Mouse (Mus musculus) intestine, embryonic 14.5 days (tissue): ENCODE measurements around the gene Rnf111. TPM values are rescaled to one million over a fixed set of nuclear protein-coding genes. Genes with fewer than 3 reads are reported as not detected.

ENCODE experiments used
- ATAC-seq: fragments of 200-750 bp; cut with Nextera tagmentation; replicated peaks from 2 replicates; pipeline ENCODE4 v1.8.0; 2017; ENCODE audit warnings: low read depth, moderate number of reproducible peaks, moderate TSS enrichment, moderate library complexity; ENCODE audit not compliant: low FRiP score, low TSS enrichment
- DNase-seq: peaks from one replicate; pipeline ENCODE4 v3.0.0-alpha.2; 2018; ENCODE audit warnings: low spot score
- H3K27ac ChIP-seq: fragments of 300-500 bp; sonication (generic); 2 replicates; pipeline ENCODE4 v1.5.1; 2014; ENCODE audit warnings: low read depth, mild to moderate bottlenecking, control low read depth
- H3K27me3 ChIP-seq: fragments of 300-500 bp; sonication (generic); replicated peaks from 2 replicates; pipeline ENCODE4 v1.6.1; 2014; ENCODE audit warnings: low read length, control low read depth; ENCODE audit not compliant: control insufficient read depth, insufficient read depth
- H3K36me3 ChIP-seq: fragments of 300-500 bp; sonication (generic); 2 replicates; pipeline ENCODE4 v1.6.1; 2014; ENCODE audit warnings: low read length, control low read depth; ENCODE audit not compliant: control insufficient read depth, insufficient read depth
- H3K4me1 ChIP-seq: fragments of 300-500 bp; sonication (generic); replicated peaks from 2 replicates; pipeline ENCODE4 v1.6.1; 2014; ENCODE audit warnings: low read length, control low read depth, mixed read lengths; ENCODE audit not compliant: control insufficient read depth, insufficient read depth
- H3K4me2 ChIP-seq: fragments of 300-500 bp; sonication (generic); 2 replicates; pipeline ENCODE4 v1.6.1; 2014; ENCODE audit warnings: low read length
- H3K4me3 ChIP-seq: fragments of 300-500 bp; sonication (generic); 2 replicates; pipeline ENCODE4 v1.5.1; 2014; ENCODE audit warnings: low read depth, low read length, control low read depth, mixed read lengths
- H3K9ac ChIP-seq: fragments of 300-500 bp; sonication (generic); 2 replicates; pipeline ENCODE4 v1.6.1; 2014; ENCODE audit warnings: mild to moderate bottlenecking, low read length
- H3K9me3 ChIP-seq: fragments of 300-500 bp; sonication (generic); 2 replicates; pipeline ENCODE4 v1.6.1; 2016; ENCODE audit warnings: low read length, control low read depth; ENCODE audit not compliant: control insufficient read depth
- WGBS: fragments of 180-500 bp; shearing (Covaris S2); extraction: QIAGEN DNeasy Blood & Tissue Kit; methylation state at CpG from one replicate; pipeline ENCODE4 v1.1.7; 2014; 5-methylcytosine and 5-hydroxymethylcytosine counted together
- polyA plus RNA-seq: library from polyadenylated mRNA; unstranded; fragments of >200 nt; fragmentation: Nextera tagmentation; extraction: Ambion mirVana; gene quantifications from 2 replicates; pipeline ENCODE4 v1.2.1, GENCODE M21; 2014

The Rnf111 gene
- polyA plus RNA-seq, 1 experiment from 2014 or later: 27.2 TPM

DNA sequence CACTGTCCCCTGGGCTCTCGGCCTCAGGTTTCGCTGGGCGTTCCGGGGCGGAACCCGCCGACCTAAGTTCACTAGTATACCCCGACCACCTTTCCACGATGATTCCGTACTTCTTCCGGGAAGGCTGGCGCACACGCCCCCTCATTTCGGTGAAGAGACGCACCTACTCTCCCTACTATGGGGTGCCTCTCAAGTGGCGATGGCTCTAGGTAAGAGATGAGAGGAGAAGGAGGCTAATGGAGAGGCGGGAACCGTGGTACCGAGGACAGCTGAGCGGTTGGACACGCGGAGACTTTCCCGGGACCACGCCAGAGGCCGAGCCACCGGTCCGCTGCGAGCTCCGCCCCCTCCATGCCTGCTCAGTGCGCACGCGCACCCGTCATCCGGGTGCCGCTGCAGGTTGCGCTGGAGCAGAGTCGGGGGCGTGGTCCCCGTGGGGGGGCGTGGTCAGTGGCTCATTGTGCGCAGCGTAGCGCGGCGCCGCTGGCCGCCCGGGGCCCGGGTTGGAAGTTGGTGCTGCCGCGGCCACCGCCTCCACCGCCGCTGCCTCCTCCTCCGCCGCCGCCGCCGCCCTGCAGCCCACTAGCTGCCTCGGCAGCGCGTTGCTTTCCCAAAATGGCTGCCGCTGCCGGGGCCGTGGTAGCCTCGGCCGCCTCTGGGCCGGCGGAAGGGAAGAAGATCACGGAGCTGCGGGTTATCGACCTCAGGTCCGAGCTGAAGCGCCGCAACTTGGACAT lies 38.9 kb upstream of the Rnf111 start, which contains the start of gene Sltm:
TSS of gene Sltm (plus strand) at position 450 of the 737 bp plus-strand sequence.
- peaks cover 11% of the 10 kb centered on the region for H3K4me1 ChIP-seq
- ATAC-seq (peak; percentile 97), DNase-seq (peak; percentile 99)
- H3K9ac ChIP-seq: peak within 1 kb of the TSS; percentile 93
- H3K36me3 ChIP-seq: 0 out of 2 replicates have a peak, but pooled peaks cover 8% of the 10 kb centered on the region
- H3K9me3 ChIP-seq: no peaks in the 10 kb centered on the region
- H3K27ac ChIP-seq: peak within 1 kb of the TSS; percentile 99
- under 1% methylated on average over 63 of the region's 75 CpGs for WGBS
- H3K27me3 ChIP-seq: no peaks in the 10 kb centered on the region
- H3K4me3 ChIP-seq: peak within 1 kb of the TSS; percentile 85
- peak within 1 kb of the TSS; percentile 83 for H3K4me2 ChIP-seq

DNA sequence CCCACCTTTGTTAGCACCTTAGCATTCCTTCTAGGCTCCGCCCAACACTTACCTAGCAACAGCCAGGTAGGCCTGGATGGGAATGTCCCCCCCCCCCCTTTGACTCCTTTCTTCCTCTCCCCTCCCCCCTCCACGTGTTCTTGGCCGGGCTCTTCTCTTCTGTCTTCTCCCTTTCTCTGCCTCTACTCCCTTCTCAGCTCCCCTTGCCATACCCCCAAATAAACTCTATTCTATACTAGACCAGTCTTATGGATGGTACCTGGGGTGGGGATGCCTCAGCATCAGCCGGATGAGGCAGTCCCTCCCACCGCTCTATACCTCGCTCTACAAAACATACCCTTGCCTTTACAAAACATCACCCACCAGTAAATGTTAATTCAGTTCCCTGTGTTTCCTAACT lies 38.1 kb upstream of the Rnf111 start:
- Histone ChIP-seq H3K27me3 (no peaks in the 10 kb centered on the region), H3K36me3 (no peaks in the 10 kb centered on the region), H3K9ac (peak overlapping the region; percentile 93), H3K27ac (no peak overlapping the region; the same call in 1 of the 2 replicates), H3K9me3 (no peaks in the 10 kb centered on the region), H3K4me3 (peak overlapping the region; percentile 85), H3K4me2 (peak overlapping the region; percentile 83), H3K4me1 (peaks cover 11% of the 10 kb centered on the region; the same call in 1 of the 2 replicates)
- peak; percentile 54 for DNase-seq
- no peak for ATAC-seq
- 9% methylated on average over 6 of the region's 6 CpGs for WGBS

DNA sequence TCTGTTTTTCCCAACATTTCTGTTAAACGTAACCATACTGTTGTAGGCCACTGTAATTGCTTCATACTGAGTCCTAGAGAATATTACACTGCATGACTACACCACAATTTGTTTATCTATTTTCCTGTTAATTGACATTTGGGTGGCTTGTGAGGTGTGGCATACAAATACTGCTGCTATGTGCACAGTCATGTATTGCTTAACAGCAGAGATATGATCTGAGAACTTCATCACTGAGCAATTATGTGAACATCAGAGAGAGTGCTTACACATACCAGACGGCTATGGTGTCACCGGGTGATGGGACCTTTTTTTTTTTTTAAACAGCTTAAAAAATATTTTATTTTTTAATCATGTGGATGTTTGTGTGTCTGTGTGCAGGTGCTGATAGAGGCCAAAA lies 29.8 kb upstream of the Rnf111 start:
- ATAC-seq (no peak), DNase-seq (no peak)
- H3K9me3 ChIP-seq: no peaks in the 10 kb centered on the region
- H3K27ac ChIP-seq: no peak overlapping the region
- H3K4me1 ChIP-seq: no peaks in the 10 kb centered on the region
- no peaks in the 10 kb centered on the region for H3K27me3 ChIP-seq
- WGBS: 75% methylated on average over 3 of the region's 3 CpGs
- H3K4me2 ChIP-seq: no peak overlapping the region
- H3K4me3 ChIP-seq: no peak overlapping the region
- no peak overlapping the region for H3K9ac ChIP-seq
- no peaks in the 10 kb centered on the region for H3K36me3 ChIP-seq

DNA sequence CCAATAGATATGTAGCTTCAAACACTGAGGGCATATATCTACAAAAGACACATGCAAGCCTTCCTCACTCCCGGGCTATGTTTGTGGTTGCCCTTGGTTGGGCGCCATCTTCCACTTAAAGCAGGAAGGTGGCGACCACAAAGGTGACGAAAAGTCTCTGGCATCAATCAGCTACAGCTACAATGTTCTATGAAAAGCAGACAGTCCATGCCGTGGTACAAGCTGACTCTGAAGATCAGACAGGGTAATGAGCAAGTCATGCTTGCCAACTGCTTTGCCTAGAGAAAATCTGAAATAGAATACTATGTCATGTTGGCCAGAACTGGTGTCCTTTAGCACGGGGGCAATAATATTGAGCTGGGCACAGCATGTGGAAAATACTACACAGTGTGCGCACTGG lies 20.8 kb upstream of the Rnf111 start:
- H3K4me3 ChIP-seq: no peak overlapping the region
- H3K4me2 ChIP-seq: no peak overlapping the region
- H3K36me3 ChIP-seq: no peaks in the 10 kb centered on the region
- DNase-seq: no peak
- no peak overlapping the region for H3K27ac ChIP-seq
- H3K4me1 ChIP-seq: no peaks in the 10 kb centered on the region
- ATAC-seq: no peak
- H3K9ac ChIP-seq: no peak overlapping the region
- no peaks in the 10 kb centered on the region for H3K27me3 ChIP-seq
- 89% methylated on average over 7 of the region's 7 CpGs for whole genome bisulfite sequencing
- H3K9me3 ChIP-seq: no peaks in the 10 kb centered on the region

DNA sequence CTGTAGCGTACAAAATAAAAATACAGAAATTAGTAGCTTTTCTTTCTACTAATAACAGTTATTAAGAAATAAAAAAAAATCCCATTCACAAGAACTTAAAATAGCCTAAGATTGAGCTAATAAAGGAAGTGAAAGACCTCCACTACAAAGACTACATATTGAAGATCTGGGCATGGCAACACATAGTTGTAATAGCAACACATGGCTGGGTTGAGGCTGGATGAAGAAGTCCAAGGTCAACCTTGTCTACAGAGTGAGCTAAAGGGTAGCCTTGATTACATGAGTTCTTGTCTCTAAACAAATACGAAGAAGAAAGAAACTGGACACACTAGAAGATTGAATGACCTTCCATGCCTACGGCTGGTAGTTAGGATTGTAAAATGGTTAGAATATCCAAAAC lies 20.3 kb upstream of the Rnf111 start:
- ATAC-seq (no peak), DNase-seq (no peak)
- 92% methylated on average over 3 of the region's 3 CpGs for WGBS
- Histone ChIP-seq H3K9ac (no peak overlapping the region), H3K27me3 (no peaks in the 10 kb centered on the region), H3K4me3 (no peak overlapping the region), H3K4me1 (no peaks in the 10 kb centered on the region), H3K27ac (no peak overlapping the region), H3K4me2 (no peak overlapping the region), H3K36me3 (no peaks in the 10 kb centered on the region), H3K9me3 (no peaks in the 10 kb centered on the region)

DNA sequence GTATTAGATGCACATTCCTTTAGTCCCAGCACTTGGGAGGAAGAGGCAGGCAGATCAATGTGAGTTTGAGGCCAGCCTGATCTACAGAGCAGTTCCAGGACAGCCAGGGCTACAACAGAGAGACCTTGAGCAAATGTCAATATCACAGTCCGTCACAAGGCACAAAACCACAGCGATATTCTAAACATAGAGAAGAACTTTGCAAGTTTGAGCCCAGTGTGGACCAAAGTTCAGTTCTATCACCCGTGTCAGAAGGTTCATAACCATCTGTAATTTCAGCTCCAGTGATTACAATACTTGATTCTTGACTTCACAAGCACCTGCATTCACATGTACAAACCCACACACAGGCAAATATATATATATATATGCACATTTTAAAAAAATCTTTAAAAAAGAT lies 17.1 kb upstream of the Rnf111 start:
- Histone ChIP-seq H3K4me2 (no peak overlapping the region), H3K4me3 (no peak overlapping the region), H3K9ac (no peak overlapping the region), H3K27me3 (no peaks in the 10 kb centered on the region), H3K27ac (no peak overlapping the region), H3K36me3 (no peaks in the 10 kb centered on the region), H3K9me3 (no peaks in the 10 kb centered on the region), H3K4me1 (no peaks in the 10 kb centered on the region)
- 81% methylated on average over 3 of the region's 3 CpGs for WGBS
- ATAC-seq (no peak), DNase-seq (no peak)

DNA sequence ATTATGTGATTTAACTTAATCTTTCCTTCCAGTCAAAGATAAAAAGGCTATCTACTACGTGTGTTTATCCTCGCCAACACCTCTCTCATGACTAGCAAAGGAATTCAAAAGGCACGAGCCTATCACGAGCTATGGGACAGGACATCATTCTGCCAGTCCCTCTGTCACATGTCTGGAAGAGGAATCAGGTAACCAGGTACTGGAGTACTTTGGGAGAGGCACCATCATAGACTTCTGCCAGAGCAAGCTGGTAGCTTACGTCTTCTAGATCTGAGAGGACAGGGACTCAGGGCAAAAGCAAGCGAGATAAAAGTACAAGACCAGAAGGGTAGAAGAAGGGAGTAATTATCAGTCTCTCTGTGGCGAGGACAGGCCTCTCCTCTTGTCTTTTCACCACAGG lies 8.2 kb upstream of the Rnf111 start:
- Histone ChIP-seq H3K4me1 (no peaks in the 10 kb centered on the region), H3K9ac (no peak overlapping the region), H3K27me3 (no peaks in the 10 kb centered on the region), H3K4me2 (no peak overlapping the region), H3K9me3 (no peaks in the 10 kb centered on the region), H3K4me3 (no peak overlapping the region), H3K27ac (no peak overlapping the region), H3K36me3 (no peaks in the 10 kb centered on the region)
- WGBS: 78% methylated on average over 7 of the region's 7 CpGs
- DNase-seq: no peak
- no peak for ATAC-seq

DNA sequence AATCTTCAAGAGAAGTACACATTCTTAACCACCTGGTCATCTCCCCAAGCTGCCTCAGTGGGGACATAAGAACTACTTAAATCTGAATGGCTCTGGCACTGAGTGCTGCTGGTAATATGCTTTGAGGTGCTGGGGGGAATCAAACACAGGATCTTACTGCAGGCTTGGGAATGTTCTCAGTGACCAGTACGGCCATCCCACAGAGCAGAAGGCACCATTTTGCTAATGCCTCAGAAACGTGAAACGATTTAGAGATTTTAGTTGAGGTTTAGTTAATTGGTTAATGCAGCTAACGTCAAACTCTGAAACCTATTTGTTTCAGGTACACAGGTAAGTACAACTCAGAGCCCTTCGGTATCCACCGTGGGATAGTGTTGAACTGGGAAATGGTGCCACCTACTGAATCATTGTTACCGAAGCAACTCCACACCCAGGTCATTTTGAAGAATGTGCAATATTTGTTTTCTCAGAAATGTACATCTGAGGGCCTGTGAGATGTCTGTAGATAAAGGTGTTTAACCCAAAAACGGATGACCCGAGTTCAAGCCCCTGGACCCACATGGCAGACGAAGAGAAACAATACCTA lies 7.6 kb upstream of the Rnf111 start:
- Histone ChIP-seq H3K36me3 (no peaks in the 10 kb centered on the region), H3K9ac (no peak overlapping the region), H3K4me1 (no peaks in the 10 kb centered on the region), H3K27ac (no peak overlapping the region), H3K27me3 (no peaks in the 10 kb centered on the region), H3K9me3 (no peaks in the 10 kb centered on the region), H3K4me2 (no peak overlapping the region), H3K4me3 (no peak overlapping the region)
- WGBS: 64% methylated on average over 10 of the region's 10 CpGs
- DNase-seq (no peak), ATAC-seq (no peak)
